In genomic region chr8:13670011-13670471, GRCm38 (mm10) we compare ENCODE assay signal across 9 mouse cellular contexts. TPM values are rescaled to one million over a fixed set of nuclear protein-coding genes. Genes with fewer than 3 reads are reported as not detected.
DNase-seq lines count a peak whose midpoint lies in the region; ATAC-seq and TF ChIP-seq lines count a peak whose summit lies in the region.
"Had no signal": no experiment of that assay in that cellular context is flagged by ENCODE, and none has a peak within 500 bp of the region (broad histone marks: within the 10 kb centered on the region; RNA-seq: fewer than 3 reads in every experiment).

No protein-coding gene starts in this region.

- no peak overlapping the region for H3K9ac ChIP-seq in liver, embryonic 12.5 days
- H3K9ac ChIP-seq in liver, embryonic 11.5 days (ENCODE audit: low read depth, low read length): no peak overlapping the region
- no peak overlapping the region for H3K9ac ChIP-seq in limb, embryonic 14.5 days (ENCODE audit: low read depth, low read length, severe bottlenecking)
- no peak overlapping the region for H3K9ac ChIP-seq in forebrain, embryonic 11.5 days (ENCODE audit: low read length)

- no peak overlapping the region for H3K4me3 ChIP-seq in liver, embryonic 12.5 days
- no peak overlapping the region for H3K4me3 ChIP-seq in liver, embryonic 11.5 days (ENCODE audit: low read depth, low read length)
- H3K4me3 ChIP-seq in heart, embryonic 10.5 days: no peak overlapping the region
- H3K4me3 ChIP-seq in limb, embryonic 14.5 days (replicated peaks; ENCODE audit: low read length): no peak overlapping the region
- H3K4me3 ChIP-seq in forebrain, embryonic 11.5 days (ENCODE audit: low read depth, low read length): no peak overlapping the region

- no peak for TF ChIP-seq POLR2A in limb, embryonic 14.5 days (IDR thresholded peaks at IDR 0.05; ENCODE audit: borderline replicate concordance, extremely low read depth, insufficient read depth, insufficient read length)

- no peak overlapping the region for H3K4me2 ChIP-seq in liver, embryonic 12.5 days
- no peak overlapping the region for H3K4me2 ChIP-seq in liver, embryonic 11.5 days
- H3K4me2 ChIP-seq in limb, embryonic 14.5 days (replicated peaks; ENCODE audit: low read depth, low read length, severe bottlenecking): no peak overlapping the region
- no peak overlapping the region for H3K4me2 ChIP-seq in forebrain, embryonic 11.5 days (ENCODE audit: low read depth, low read length, severe bottlenecking)

- no peaks in the 10 kb centered on the region for H3K9me3 ChIP-seq in liver, embryonic 12.5 days (replicated peaks)
- no peaks in the 10 kb centered on the region for H3K9me3 ChIP-seq in liver, embryonic 11.5 days (ENCODE audit: control insufficient read depth, low read length)
- no peaks in the 10 kb centered on the region for H3K9me3 ChIP-seq in heart, embryonic 10.5 days
- H3K9me3 ChIP-seq in limb, embryonic 14.5 days (ENCODE audit: control insufficient read depth, low read length): no peaks in the 10 kb centered on the region
- no peaks in the 10 kb centered on the region for H3K9me3 ChIP-seq in forebrain, embryonic 11.5 days (ENCODE audit: control insufficient read depth, low read length)

- peak overlapping the region; percentile 13; the same call in 1 of the 2 replicates for H3K27ac ChIP-seq in liver, embryonic 12.5 days
- H3K27ac ChIP-seq in liver, embryonic 11.5 days (ENCODE audit: low read depth, low read length): no peak overlapping the region
- peak overlapping the region; percentile 79 for H3K27ac ChIP-seq in heart, embryonic 10.5 days
- 0 out of 2 replicates have a peak overlapping the region, but pooled peaks have one; percentile 1 for H3K27ac ChIP-seq in limb, embryonic 14.5 days (replicated peaks; ENCODE audit: low read depth, low read length)
- no peak overlapping the region for H3K27ac ChIP-seq in forebrain, embryonic 11.5 days (ENCODE audit: low read depth, low read length)

- WGBS in liver, embryonic 12.5 days (ENCODE audit: insufficient replicate concordance): 86% methylated on average over 17 of the region's 17 CpGs
- WGBS in liver, embryonic 11.5 days: 87% methylated on average over 17 of the region's 17 CpGs
- WGBS in heart, embryonic 10.5 days: 78% methylated on average over 17 of the region's 17 CpGs
- WGBS in limb, embryonic 14.5 days: 83% methylated on average over 17 of the region's 17 CpGs
- 84% methylated on average over 17 of the region's 17 CpGs for WGBS in forebrain, embryonic 11.5 days

- H3K27me3 ChIP-seq in liver, embryonic 12.5 days (replicated peaks): no peaks in the 10 kb centered on the region
- no peaks in the 10 kb centered on the region for H3K27me3 ChIP-seq in liver, embryonic 11.5 days (replicated peaks; ENCODE audit: control insufficient read depth, insufficient read depth, low read length)
- H3K27me3 ChIP-seq in heart, embryonic 10.5 days (ENCODE audit: insufficient read depth, poor library complexity, severe bottlenecking): no peaks in the 10 kb centered on the region
- H3K27me3 ChIP-seq in limb, embryonic 14.5 days (ENCODE audit: control insufficient read depth, insufficient read depth, low read length): no peaks in the 10 kb centered on the region
- no peaks in the 10 kb centered on the region for H3K27me3 ChIP-seq in forebrain, embryonic 11.5 days (ENCODE audit: control insufficient read depth, insufficient read depth, low read length)

- peaks cover 84% of the 10 kb centered on the region for H3K4me1 ChIP-seq in liver, embryonic 12.5 days
- H3K4me1 ChIP-seq in liver, embryonic 11.5 days (replicated peaks; ENCODE audit: control insufficient read depth, insufficient read depth, low read length): peaks cover 62% of the 10 kb centered on the region
- H3K4me1 ChIP-seq in heart, embryonic 10.5 days: peaks cover 94% of the 10 kb centered on the region
- peaks cover 20% of the 10 kb centered on the region for H3K4me1 ChIP-seq in limb, embryonic 14.5 days (ENCODE audit: control insufficient read depth, insufficient read depth, low read length)
- no peaks in the 10 kb centered on the region for H3K4me1 ChIP-seq in forebrain, embryonic 11.5 days (replicated peaks; ENCODE audit: control insufficient read depth, insufficient read depth, low read length)

- peak; percentile 34 to 64 for DNase-seq in adrenal gland, adult (ENCODE audit: inconsistent age in 2 of 2, low spot score in 1 of 2)
- no peak for DNase-seq in adrenal gland, postnatal 10 days
- DNase-seq in liver, embryonic 11.5 days (ENCODE audit: low spot score): no peak
- no peak for DNase-seq in heart, embryonic 10.5 days (ENCODE audit: low spot score)
- no peak for DNase-seq in limb, embryonic 14.5 days (ENCODE audit: low spot score)
- DNase-seq in frontal cortex, postnatal 36 days (ENCODE audit: low spot score in 2 of 2): no peak
- DNase-seq in forebrain, embryonic 11.5 days (ENCODE audit: low spot score): no peak

- ATAC-seq in liver, embryonic 12.5 days: no peak
- ATAC-seq in liver, embryonic 11.5 days (replicated peaks; ENCODE audit: low FRiP score): no peak
- no peak for ATAC-seq in limb, embryonic 14.5 days (ENCODE audit: low FRiP score, low read depth)
- no peak for ATAC-seq in forebrain, embryonic 11.5 days (replicated peaks; ENCODE audit: low FRiP score)
- ATAC-seq: inflammation-experienced regulatory T-cells, adult 6 months had no signal

- peaks cover 8% of the 10 kb centered on the region; the same call in 1 of the 2 replicates for H3K36me3 ChIP-seq in liver, embryonic 12.5 days
- H3K36me3 ChIP-seq in liver, embryonic 11.5 days (ENCODE audit: control insufficient read depth, insufficient read depth, low read length): no peaks in the 10 kb centered on the region
- H3K36me3 ChIP-seq in heart, embryonic 10.5 days: no peaks in the 10 kb centered on the region
- H3K36me3 ChIP-seq in limb, embryonic 14.5 days (ENCODE audit: control insufficient read depth, insufficient read depth, low read length): no peaks in the 10 kb centered on the region
- no peaks in the 10 kb centered on the region for H3K36me3 ChIP-seq in forebrain, embryonic 11.5 days (ENCODE audit: control insufficient read depth, insufficient read depth, low read length)

RNA-seq across cellular contexts. Expression of gene Rasa3, which starts 7.4 kb away (rescaled TPM):
- 10 to 100 TPM; 32.5 to 39.5 TPM for total RNA-seq in adrenal gland, postnatal 10 days (2021)
- 29.2 and 30.8 TPM in 2 replicates for polyA plus RNA-seq in liver, embryonic 12.5 days (2016; fragmentation: Nextera tagmentation; extraction: Ambion mirVana)
- polyA plus RNA-seq in liver, embryonic 11.5 days (2014; fragmentation: Nextera tagmentation; extraction: Ambion mirVana): 37.2 and 38.2 TPM in 2 replicates
- polyA plus RNA-seq in heart, embryonic 10.5 days (2016; fragmentation: Nextera tagmentation; extraction: Ambion mirVana): 33.0 and 48.0 TPM in 2 replicates
- polyA plus RNA-seq in limb, embryonic 14.5 days (2012; rRNA removed): 31.6 and 35.4 TPM in 2 replicates
- 29.2 and 30.8 TPM in 2 replicates for polyA plus RNA-seq in limb, embryonic 14.5 days (2014; fragmentation: Nextera tagmentation; extraction: Ambion mirVana)
- 28.0 and 28.6 TPM in 2 replicates for polyA plus RNA-seq in forebrain, embryonic 11.5 days (2014; fragmentation: Nextera tagmentation; extraction: Ambion mirVana)

RNA-seq across cellular contexts. Expression of gene Cfap97d2, which starts 35.6 kb away (rescaled TPM):
- under 1 TPM in 1 of 2 experiments, not detected in 1; 0.30 TPM for total RNA-seq in adrenal gland, postnatal 10 days (2021)
- polyA plus RNA-seq in liver, embryonic 12.5 days (2016; fragmentation: Nextera tagmentation; extraction: Ambion mirVana): not detected in 2 replicates
- 0.19 TPM in 1 of 2 replicates, not detected in the other for polyA plus RNA-seq in liver, embryonic 11.5 days (2014; fragmentation: Nextera tagmentation; extraction: Ambion mirVana)
- not detected in 2 replicates for polyA plus RNA-seq in heart, embryonic 10.5 days (2016; fragmentation: Nextera tagmentation; extraction: Ambion mirVana)
- 0.10 and 0.18 TPM in 2 replicates for polyA plus RNA-seq in limb, embryonic 14.5 days (2012; rRNA removed)
- polyA plus RNA-seq in limb, embryonic 14.5 days (2014; fragmentation: Nextera tagmentation; extraction: Ambion mirVana): not detected in 2 replicates
- polyA plus RNA-seq in forebrain, embryonic 11.5 days (2014; fragmentation: Nextera tagmentation; extraction: Ambion mirVana): 0.96 and 1.3 TPM in 2 replicates
- polyA plus RNA-seq: inflammation-experienced regulatory T-cells, adult 6 months had no signal

Comparison
In these comparisons a context has a peak if more than half of its experiments do, and no peak if none do; other contexts are left out.
1. DNase-seq: peak in adrenal gland, adult (2 of 2); none in adrenal gland, postnatal 10 days (single experiment), liver, embryonic 11.5 days (single experiment), heart, embryonic 10.5 days (single experiment), limb, embryonic 14.5 days (single experiment), frontal cortex, postnatal 36 days (0 of 2) and forebrain, embryonic 11.5 days (single experiment).
2. H3K27ac ChIP-seq: peak in liver, embryonic 12.5 days (single experiment), heart, embryonic 10.5 days (single experiment) and limb, embryonic 14.5 days (single experiment); none in liver, embryonic 11.5 days (single experiment) and forebrain, embryonic 11.5 days (single experiment).